Mouse (Mus musculus): ENCODE data around the gene Mab21l3.

DNA sequence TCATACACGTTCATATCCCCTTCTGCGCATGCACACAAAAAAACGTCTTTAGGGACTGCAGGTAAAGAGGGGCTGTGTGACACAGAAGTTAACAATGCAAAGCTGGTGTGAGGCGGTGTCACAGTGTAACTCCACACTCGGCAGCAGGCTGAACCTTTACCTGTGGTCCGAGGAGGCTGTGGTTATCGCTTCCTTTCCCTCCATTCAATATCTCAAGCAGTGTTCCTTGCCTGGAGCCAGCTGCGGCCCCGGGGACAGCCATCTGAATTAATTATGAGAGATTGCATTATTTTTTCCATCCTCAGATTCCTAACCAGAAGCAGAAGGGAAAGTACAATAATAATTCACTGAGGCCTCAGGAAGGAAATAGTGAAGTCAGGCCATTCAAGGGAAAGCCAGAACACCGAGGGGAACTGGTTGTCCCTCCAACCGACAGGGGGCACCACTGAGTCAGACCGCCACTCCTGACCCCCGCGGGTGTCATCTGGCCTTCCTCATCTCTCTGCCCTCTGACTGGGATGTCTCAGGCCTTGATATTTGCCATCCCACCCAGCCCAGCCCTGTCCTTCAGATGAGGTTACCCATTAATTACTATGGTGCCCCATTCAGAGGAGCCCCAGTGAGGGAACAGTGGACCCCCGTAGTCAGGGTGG lies 53.2 kb downstream of the Mab21l3 start:
- no peak for TF ChIP-seq CTCF (IDR thresholded peaks at IDR 0.05; ENCODE audit: control insufficient read depth, insufficient read depth, insufficient read length)
- TF ChIP-seq MAX (IDR thresholded peaks at IDR 0.05), result no peak

Measured in C2C12 (cell line).